Mouse (Mus musculus): ENCODE data around the gene Akip1. TPM values are rescaled to one million over a fixed set of nuclear protein-coding genes. Genes with fewer than 3 reads are reported as not detected.
A peak's percentile ranks its signal among the peaks of the same experiment; 100 is the strongest.

Gene Akip1
- total and polyA plus RNA-seq, 3 experiments = 15.6 to 23.3 (median 16.3) TPM

GRCm38 (mm10) chr7:109712198-109712597 lies 8.7 kb downstream of the Akip1 start:
- ATAC-seq (ENCODE audit: extremely low read depth, insufficient number of reproducible peaks, low FRiP score, poor library complexity, severe bottlenecking) (no peak), DNase-seq (ENCODE audit: low spot score) (no peak)
- TF ChIP-seq POLR2AphosphoS5 (IDR thresholded peaks at IDR 0.05; ENCODE audit: insufficient replicate concordance, low read depth, low read length) = no peak
- no peak for TF ChIP-seq CTCF (IDR thresholded peaks at IDR 0.05; ENCODE audit: low read depth, low read length)
- no peak for TF ChIP-seq GATA1 (IDR thresholded peaks at IDR 0.05; ENCODE audit: borderline replicate concordance, low read length)
- no peak for TF ChIP-seq TAL1 (conservative IDR thresholded peaks at IDR 0.05; ENCODE audit: low read depth, low read length)
- no peak for TF ChIP-seq GATA2 (IDR thresholded peaks at IDR 0.05; ENCODE audit: borderline replicate concordance, low read depth, low read length)
- peaks cover 4% of the 10 kb centered on the region for H3K4me1 ChIP-seq (ENCODE audit: insufficient read depth, low read depth, low read length)
- peaks cover 63% of the 10 kb centered on the region for H3K36me3 ChIP-seq (replicated peaks)
- H3K9me3 ChIP-seq (replicated peaks) = no peaks in the 10 kb centered on the region
- H3K4me3 ChIP-seq (ENCODE audit: low read depth, low read length) = no peak overlapping the region
- peaks cover 4% of the 10 kb centered on the region; the same call in 1 of the 2 replicates for H3K27me3 ChIP-seq (ENCODE audit: insufficient read depth, low read length)

- DNase-seq (ENCODE audit: low spot score) = no peak
- Histone ChIP-seq H3K9me3 (replicated peaks) (no peaks in the 10 kb centered on the region), H3K4me3 (ENCODE audit: low read depth, low read length) (no peak overlapping the region), H3K4me1 (ENCODE audit: insufficient read depth, low read depth, low read length) (no peaks in the 10 kb centered on the region; the same call in 1 of the 2 replicates), H3K27me3 (ENCODE audit: insufficient read depth, low read length) (peaks cover 10% of the 10 kb centered on the region), H3K36me3 (replicated peaks) (peaks cover 50% of the 10 kb centered on the region)
- no peak for TF ChIP-seq TAL1 (conservative IDR thresholded peaks at IDR 0.05; ENCODE audit: low read depth, low read length)
- no peak for TF ChIP-seq GATA1 (IDR thresholded peaks at IDR 0.05; ENCODE audit: borderline replicate concordance, low read length)
- no peak for TF ChIP-seq POLR2AphosphoS5 (IDR thresholded peaks at IDR 0.05; ENCODE audit: insufficient replicate concordance, low read depth, low read length)
- no peak for TF ChIP-seq CTCF (IDR thresholded peaks at IDR 0.05; ENCODE audit: low read depth, low read length)
- TF ChIP-seq GATA2 (IDR thresholded peaks at IDR 0.05; ENCODE audit: borderline replicate concordance, low read depth, low read length) = no peak
- ATAC-seq (ENCODE audit: extremely low read depth, insufficient number of reproducible peaks, low FRiP score, poor library complexity, severe bottlenecking) = no peak
Observed at GRCm38 (mm10) chr7:109713434-109713982, 10.0 kb downstream of the Akip1 start.

GRCm38 (mm10) chr7:109719286-109719685 lies 15.8 kb downstream of the Akip1 start:
- Histone ChIP-seq H3K9me3 (replicated peaks) (peaks cover 4% of the 10 kb centered on the region), H3K27me3 (ENCODE audit: insufficient read depth, low read length) (peaks cover 19% of the 10 kb centered on the region), H3K4me1 (ENCODE audit: insufficient read depth, low read depth, low read length) (peaks cover 2% of the 10 kb centered on the region), H3K36me3 (replicated peaks) (no peaks in the 10 kb centered on the region), H3K4me3 (ENCODE audit: low read depth, low read length) (no peak overlapping the region)
- TF ChIP-seq GATA1 (IDR thresholded peaks at IDR 0.05; ENCODE audit: borderline replicate concordance, low read length) = no peak
- TF ChIP-seq GATA2 (IDR thresholded peaks at IDR 0.05; ENCODE audit: borderline replicate concordance, low read depth, low read length) = no peak
- TF ChIP-seq CTCF (IDR thresholded peaks at IDR 0.05; ENCODE audit: low read depth, low read length) = no peak
- TF ChIP-seq POLR2AphosphoS5 (IDR thresholded peaks at IDR 0.05; ENCODE audit: insufficient replicate concordance, low read depth, low read length) = no peak
- TF ChIP-seq TAL1 (conservative IDR thresholded peaks at IDR 0.05; ENCODE audit: low read depth, low read length) = no peak
- no peak for ATAC-seq (ENCODE audit: extremely low read depth, insufficient number of reproducible peaks, low FRiP score, poor library complexity, severe bottlenecking)
- no peak for DNase-seq (ENCODE audit: low spot score)

- ATAC-seq (ENCODE audit: extremely low read depth, insufficient number of reproducible peaks, low FRiP score, poor library complexity, severe bottlenecking) (no peak), DNase-seq (ENCODE audit: low spot score) (no peak)
- peaks cover 34% of the 10 kb centered on the region for H3K27me3 ChIP-seq (ENCODE audit: insufficient read depth, low read length)
- no peak overlapping the region for H3K4me3 ChIP-seq (ENCODE audit: low read depth, low read length)
- TF ChIP-seq GATA2 (IDR thresholded peaks at IDR 0.05; ENCODE audit: borderline replicate concordance, low read depth, low read length) = no peak
- TF ChIP-seq POLR2AphosphoS5 (IDR thresholded peaks at IDR 0.05; ENCODE audit: insufficient replicate concordance, low read depth, low read length) = no peak
- TF ChIP-seq CTCF (IDR thresholded peaks at IDR 0.05; ENCODE audit: low read depth, low read length) = peak; percentile 23; the same call in 1 of the 2 replicates
- peaks cover 9% of the 10 kb centered on the region for H3K4me1 ChIP-seq (ENCODE audit: insufficient read depth, low read depth, low read length)
- peaks cover 4% of the 10 kb centered on the region for H3K9me3 ChIP-seq (replicated peaks)
- H3K36me3 ChIP-seq (replicated peaks) = no peaks in the 10 kb centered on the region
Observed at GRCm38 (mm10) chr7:109722618-109723017, 19.1 kb downstream of the Akip1 start.

- DNase-seq (ENCODE audit: low spot score) (no peak), ATAC-seq (ENCODE audit: extremely low read depth, insufficient number of reproducible peaks, low FRiP score, poor library complexity, severe bottlenecking) (no peak)
- Histone ChIP-seq H3K4me3 (ENCODE audit: low read depth, low read length) (no peak overlapping the region), H3K9me3 (replicated peaks) (peaks cover 4% of the 10 kb centered on the region), H3K36me3 (replicated peaks) (no peaks in the 10 kb centered on the region), H3K27me3 (ENCODE audit: insufficient read depth, low read length) (peaks cover 33% of the 10 kb centered on the region), H3K4me1 (ENCODE audit: insufficient read depth, low read depth, low read length) (peaks cover 9% of the 10 kb centered on the region)
- TF ChIP-seq POLR2AphosphoS5 (IDR thresholded peaks at IDR 0.05; ENCODE audit: insufficient replicate concordance, low read depth, low read length) = no peak
- no peak for TF ChIP-seq TAL1 (conservative IDR thresholded peaks at IDR 0.05; ENCODE audit: low read depth, low read length)
- TF ChIP-seq GATA1 (IDR thresholded peaks at IDR 0.05; ENCODE audit: borderline replicate concordance, low read length) = no peak
- TF ChIP-seq GATA2 (IDR thresholded peaks at IDR 0.05; ENCODE audit: borderline replicate concordance, low read depth, low read length) = no peak
- TF ChIP-seq CTCF (IDR thresholded peaks at IDR 0.05; ENCODE audit: low read depth, low read length) = no peak
Observed at GRCm38 (mm10) chr7:109723114-109723513, 19.6 kb downstream of the Akip1 start.

GRCm38 (mm10) chr7:109723697-109724096 lies 20.2 kb downstream of the Akip1 start, which contains the start of gene BC051019:
BC051019 (minus strand) TSS chr7:109723850.
- no peak for DNase-seq (ENCODE audit: low spot score)
- ATAC-seq (ENCODE audit: extremely low read depth, insufficient number of reproducible peaks, low FRiP score, poor library complexity, severe bottlenecking) = no peak
- peaks cover 9% of the 10 kb centered on the region for H3K4me1 ChIP-seq (ENCODE audit: insufficient read depth, low read depth, low read length)
- H3K27me3 ChIP-seq (ENCODE audit: insufficient read depth, low read length) = peaks cover 34% of the 10 kb centered on the region
- H3K9me3 ChIP-seq (replicated peaks) = peaks cover 4% of the 10 kb centered on the region
- no peak for TF ChIP-seq GATA2 (IDR thresholded peaks at IDR 0.05; ENCODE audit: borderline replicate concordance, low read depth, low read length)
- TF ChIP-seq TAL1 (conservative IDR thresholded peaks at IDR 0.05; ENCODE audit: low read depth, low read length) = no peak
- TF ChIP-seq POLR2AphosphoS5 (IDR thresholded peaks at IDR 0.05; ENCODE audit: insufficient replicate concordance, low read depth, low read length) = no peak
- no peak for TF ChIP-seq CTCF (IDR thresholded peaks at IDR 0.05; ENCODE audit: low read depth, low read length)
- no peak for TF ChIP-seq GATA1 (IDR thresholded peaks at IDR 0.05; ENCODE audit: borderline replicate concordance, low read length)
- no peak within 1 kb of the TSS for H3K4me3 ChIP-seq (ENCODE audit: low read depth, low read length)
- H3K36me3 ChIP-seq (replicated peaks) = no peaks in the 10 kb centered on the region

Measured in G1E (cell line).